Mouse (Mus musculus) stomach, postnatal 0 days (tissue): ENCODE measurements around the gene Fuca2.

Source experiments
- CTCF ChIP-seq: IDR thresholded peaks from 2 replicates; pipeline ENCODE4 v1.5.1; 2016; ENCODE audit warnings: antibody characterized with exemption, low read depth, mild to moderate bottlenecking, moderate library complexity
- EP300 ChIP-seq: optimal IDR thresholded peaks from 2 replicates; pipeline ENCODE3; 2016; ENCODE audit warnings: antibody characterized with exemption

- TF ChIP-seq CTCF, result no peak
- TF ChIP-seq EP300, result no peak
These were observed 3.0 kb downstream of the Fuca2 start for GRCm38 (mm10) chr10:13502371-13502770.
